Mouse (Mus musculus) stomach, postnatal 0 days (tissue): Measurements from ENCODE around the gene Aqp1.

Source experiments
- CTCF ChIP-seq: IDR thresholded peaks from 2 replicates; pipeline ENCODE4 v1.5.1; 2016; ENCODE audit warnings: antibody characterized with exemption, low read depth, mild to moderate bottlenecking, moderate library complexity
- EP300 ChIP-seq: optimal IDR thresholded peaks from 2 replicates; pipeline ENCODE3; 2016; ENCODE audit warnings: antibody characterized with exemption

- TF ChIP-seq CTCF (no peak), EP300 (no peak)
Observed at GRCm38 (mm10) chr6:55356976-55357635, 20.9 kb downstream of the Aqp1 start.
